Mouse (Mus musculus) right cerebral cortex, adult 2 months (tissue): ENCODE measurements around the gene Pbld1.
"Not testable (repeated sequence)": the region's sequence is repeated elsewhere in the genome, so short reads cannot be mapped to it uniquely, and the experiment has no call there.

Experiments
- DNase-seq, 2 experiments: peaks; one replicate each; pipeline ENCODE4 v3.0.0; 2021 to 2022; ENCODE audit warnings: low spot score in 2 of 2

Pbld1 gene

DNA sequence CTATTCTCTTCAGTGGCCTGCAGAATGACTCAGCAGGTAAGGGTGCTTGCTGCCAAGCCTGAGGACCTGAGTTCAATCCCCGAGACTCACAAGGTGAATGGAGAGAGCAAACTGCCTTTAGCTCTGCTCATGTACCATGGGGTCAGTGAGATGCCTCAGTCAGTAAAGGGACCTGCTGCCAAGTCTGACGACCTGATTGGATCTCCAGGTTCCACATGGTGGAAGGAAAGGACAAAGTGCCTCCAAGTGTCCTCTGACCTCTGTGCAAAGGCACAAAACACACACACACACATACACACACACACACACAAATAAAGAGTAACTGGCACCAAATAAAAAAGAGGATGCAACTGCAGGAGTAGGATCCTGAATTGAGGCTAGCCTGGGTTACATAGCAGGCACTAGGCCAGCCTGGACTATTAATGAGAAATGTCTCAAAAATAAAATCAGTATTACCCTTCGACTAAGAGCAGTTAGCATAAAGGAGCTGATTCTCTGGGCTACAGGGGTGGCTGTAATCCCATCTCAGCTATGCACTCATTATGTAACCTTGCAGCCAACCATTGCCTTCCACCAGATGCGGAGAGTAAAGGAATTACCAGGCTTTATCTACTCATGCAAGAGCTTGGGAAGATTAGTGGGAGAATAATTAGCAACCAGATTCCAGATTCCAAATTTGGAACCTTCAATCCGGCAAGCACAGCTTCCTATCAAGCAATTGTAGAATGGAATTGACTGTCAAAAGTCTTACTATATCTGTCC lies 19.9 kb upstream of the Pbld1 start:
- no peak for DNase-seq

DNA sequence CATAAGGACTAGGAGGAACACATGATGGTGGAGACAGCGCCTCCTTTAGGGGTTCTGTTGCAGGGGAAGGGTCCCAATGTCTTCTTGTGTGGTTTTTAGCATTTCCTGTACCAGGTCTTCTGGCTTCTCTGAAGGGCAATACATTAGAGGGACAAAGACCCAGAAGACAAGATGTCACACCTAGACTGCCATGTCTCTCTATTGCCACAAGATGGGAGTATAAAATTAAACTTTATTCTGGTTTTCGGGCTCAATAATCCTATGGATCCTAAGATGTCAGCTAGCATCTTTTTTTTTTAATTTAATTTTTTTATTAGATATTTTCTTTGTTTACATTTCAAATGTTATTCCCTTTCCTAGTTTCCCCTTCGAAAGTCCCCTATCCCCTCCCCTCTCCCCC lies 16.8 kb upstream of the Pbld1 start:
- no peak for DNase-seq

- DNase-seq, result no peak
Observed at GRCm38 (mm10) chr10:63047751-63048150, 12.2 kb upstream of the Pbld1 start.

GRCm38 (mm10) chr10:63049106-63049505 lies 10.9 kb upstream of the Pbld1 start:
- DNase-seq, result no peak

DNA sequence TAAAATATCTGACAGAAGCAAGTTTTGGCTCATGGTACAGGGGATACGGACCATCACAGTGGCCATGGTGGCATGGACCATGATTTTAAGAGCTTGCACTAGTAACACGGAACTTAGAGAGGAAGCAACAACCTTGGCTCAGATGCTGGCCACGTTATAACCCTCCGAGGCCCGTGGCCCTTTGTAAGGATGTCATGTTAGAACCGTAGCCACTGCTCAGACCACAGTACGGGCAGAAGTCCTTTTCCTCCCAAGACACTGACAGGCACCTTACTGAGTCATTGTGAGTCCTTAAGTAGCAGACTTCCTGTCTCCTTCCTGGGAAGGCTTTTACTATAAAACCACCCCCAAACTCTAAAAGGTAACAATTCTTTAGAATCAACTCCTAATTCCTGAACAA lies 8.7 kb upstream of the Pbld1 start:
- DNase-seq, result no peak

DNA sequence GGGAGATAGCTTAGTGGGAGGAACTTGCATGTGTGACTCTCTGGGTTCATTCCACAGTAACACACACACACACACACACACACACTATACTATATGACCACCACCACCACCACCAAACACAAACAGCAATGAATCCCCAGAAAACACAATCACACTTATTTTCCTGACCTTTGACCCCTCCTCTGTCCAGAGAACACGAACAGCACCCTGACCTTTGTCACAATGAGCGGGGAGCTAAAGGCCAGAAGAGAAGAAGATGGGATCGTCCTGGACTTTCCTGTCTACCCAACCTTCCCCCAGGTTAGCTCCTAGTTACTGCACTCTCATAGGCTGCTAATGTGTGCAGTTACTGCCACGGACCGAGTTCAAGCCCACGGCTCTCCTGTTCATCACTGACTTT lies 8.0 kb upstream of the Pbld1 start:
- DNase-seq, result no peak

- DNase-seq, result no peak
Observed at GRCm38 (mm10) chr10:63053007-63053406, 7.0 kb upstream of the Pbld1 start.

DNA sequence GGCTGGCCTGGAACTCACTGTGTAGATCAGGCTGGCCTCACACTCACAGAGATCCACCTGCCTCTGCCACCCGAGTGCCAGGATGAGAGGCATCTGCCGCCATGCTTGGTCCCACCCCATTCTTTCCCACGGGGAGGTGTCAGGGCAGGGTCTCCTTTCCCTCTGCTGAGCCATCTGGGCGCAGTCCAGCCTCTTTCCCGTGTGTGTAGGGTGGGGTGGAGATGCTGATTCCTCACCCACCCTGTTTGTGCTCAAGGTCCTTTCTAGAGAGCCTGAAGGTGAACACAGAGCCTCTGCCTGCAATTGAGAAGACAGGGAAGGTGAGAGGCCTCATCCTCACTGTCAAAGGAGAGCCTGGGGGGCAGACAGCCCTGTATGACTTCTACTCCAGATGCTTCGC lies 5.9 kb upstream of the Pbld1 start:
- DNase-seq, result not testable (repeated sequence)

DNA sequence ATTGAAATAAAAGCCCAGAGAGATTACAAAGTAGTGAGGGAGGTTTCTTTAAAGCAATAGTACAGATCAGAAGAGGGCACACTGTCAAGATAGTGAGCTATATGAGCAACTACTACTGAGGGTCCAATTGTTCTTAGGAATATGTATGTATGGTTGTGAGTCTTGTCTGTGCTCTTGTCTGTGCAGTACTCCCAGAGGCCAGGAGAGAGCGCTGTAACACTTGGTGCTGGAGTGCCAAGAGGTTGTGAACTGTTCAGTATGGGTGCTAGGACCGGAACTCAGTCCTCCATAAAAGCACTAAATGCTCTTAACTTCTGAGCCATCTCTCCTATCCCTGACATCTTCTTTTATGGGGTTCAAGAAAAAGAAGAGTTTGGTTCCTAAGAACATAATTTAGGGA lies 5.4 kb upstream of the Pbld1 start:
- no peak for DNase-seq

DNA sequence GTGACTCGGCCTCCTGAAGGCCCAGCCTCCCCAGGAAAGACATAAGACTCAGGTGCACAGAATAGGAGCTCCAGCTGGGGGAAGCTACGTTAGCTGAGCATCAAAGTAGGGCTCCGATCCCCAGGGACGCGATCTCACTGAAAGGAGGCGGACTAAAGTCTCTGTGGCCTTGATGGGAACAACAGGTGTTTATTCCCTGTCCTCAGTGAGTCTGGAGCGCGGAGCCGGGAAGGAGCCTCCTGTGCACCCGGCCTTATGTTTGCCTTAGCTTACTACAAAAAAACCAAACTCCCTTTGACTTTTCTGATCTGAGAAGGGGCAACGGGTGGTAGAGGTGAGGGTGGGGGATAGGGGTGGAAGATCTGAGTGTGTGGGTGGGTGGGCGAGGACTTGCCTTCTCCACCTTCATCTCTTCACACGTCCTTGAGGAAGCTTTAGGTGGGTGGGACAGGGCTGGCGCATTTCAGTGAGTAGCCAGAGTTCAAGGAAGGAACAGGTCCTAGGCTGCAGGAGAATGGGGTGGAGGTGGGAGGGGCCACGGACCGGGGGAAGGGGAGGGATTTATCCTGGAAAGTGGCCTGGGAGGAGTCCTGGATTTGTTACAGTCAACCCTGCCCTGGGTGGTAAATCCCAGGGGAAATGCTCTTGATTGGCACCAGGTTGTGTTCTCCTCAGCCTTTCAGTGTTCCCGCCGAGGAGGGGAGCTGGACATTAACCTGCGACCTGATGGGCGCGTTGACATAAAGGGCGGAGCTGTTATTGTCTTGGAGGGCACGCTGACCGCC lies 2.8 kb upstream of the Pbld1 start:
- no peak for DNase-seq

GRCm38 (mm10) chr10:63060406-63060805 lies 444 bp downstream of the Pbld1 start:
- no peak for DNase-seq

DNA sequence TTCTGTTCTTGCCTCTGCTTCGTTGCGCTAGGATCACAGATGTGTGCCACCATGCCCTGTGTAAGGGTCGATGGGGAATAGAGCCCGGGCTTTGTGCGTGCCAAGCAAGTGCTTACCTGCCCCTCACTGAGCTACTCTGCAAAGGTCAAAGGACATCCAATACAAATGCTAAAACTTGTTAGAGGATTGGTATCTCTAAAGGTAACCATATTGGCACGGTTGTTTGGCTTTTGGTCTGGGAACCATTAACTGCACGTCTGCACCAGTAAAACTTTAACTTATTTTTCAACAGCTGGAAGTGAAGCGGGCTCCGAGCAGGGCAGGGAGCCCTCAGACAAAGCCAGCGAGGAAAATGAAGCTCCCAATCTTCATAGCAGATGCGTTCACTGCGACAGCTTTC lies 1.3 kb downstream of the Pbld1 start:
- DNase-seq, result no peak

DNA sequence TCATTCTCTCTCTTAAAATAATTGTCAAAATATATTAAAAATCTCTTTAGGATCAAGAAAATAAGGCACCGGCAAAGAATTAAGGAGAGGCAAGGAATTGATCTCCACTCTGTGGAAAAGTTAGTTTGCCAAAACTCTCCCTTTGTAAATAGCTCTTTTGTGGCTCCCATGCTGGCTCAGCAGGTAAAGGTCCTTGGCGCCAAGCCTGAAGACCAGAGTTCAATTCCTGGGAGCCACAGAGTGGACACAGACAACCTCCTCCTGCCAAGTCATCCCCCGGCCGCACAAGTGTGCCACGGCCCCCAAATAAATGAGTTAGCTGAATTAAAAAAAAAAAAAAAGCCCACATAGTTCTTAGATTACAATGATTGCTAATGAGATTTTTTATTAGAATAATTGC lies 2.7 kb downstream of the Pbld1 start:
- DNase-seq, result no peak

GRCm38 (mm10) chr10:63063365-63063764 lies 3.4 kb downstream of the Pbld1 start:
- no peak for DNase-seq

GRCm38 (mm10) chr10:63064516-63064915 lies 4.6 kb downstream of the Pbld1 start:
- no peak for DNase-seq

- DNase-seq, result no peak
Observed at GRCm38 (mm10) chr10:63065561-63065960, 5.6 kb downstream of the Pbld1 start.

GRCm38 (mm10) chr10:63065988-63066387 lies 6.0 kb downstream of the Pbld1 start:
- DNase-seq, result peak; percentile 85 to 87

- no peak for DNase-seq
Observed at GRCm38 (mm10) chr10:63086304-63086703, 26.3 kb downstream of the Pbld1 start.

DNA sequence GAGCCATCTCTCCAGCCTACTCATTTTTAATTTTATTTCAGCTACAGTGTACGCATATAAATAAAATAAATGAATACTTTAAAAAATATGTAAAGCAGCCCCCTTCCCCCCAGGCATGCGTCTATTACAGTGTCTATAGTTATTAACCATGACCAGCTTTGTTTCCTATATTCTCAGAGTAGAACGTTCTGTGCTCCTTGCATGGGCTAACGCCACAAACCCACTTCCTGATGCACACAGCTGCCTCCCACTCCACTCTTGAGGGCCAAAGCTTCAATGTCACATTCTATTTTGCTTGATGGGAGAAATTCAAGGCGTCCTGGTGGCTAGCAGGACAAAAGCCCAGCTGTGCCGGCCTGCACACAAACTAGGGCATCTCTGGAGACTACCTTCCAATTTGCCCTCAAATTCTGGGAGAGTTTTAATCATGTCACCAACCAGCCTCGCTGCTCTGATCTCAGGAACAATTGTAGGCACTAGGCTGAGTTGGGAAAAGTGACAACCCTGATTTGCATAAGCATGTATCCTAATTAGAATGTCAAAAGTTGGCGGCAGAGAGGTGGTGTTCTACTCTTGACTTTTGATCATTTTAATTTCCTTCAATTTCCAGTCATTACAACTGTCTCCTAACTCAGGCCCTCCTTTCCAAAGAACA lies 29.3 kb downstream of the Pbld1 start:
- DNase-seq, result no peak

DNA sequence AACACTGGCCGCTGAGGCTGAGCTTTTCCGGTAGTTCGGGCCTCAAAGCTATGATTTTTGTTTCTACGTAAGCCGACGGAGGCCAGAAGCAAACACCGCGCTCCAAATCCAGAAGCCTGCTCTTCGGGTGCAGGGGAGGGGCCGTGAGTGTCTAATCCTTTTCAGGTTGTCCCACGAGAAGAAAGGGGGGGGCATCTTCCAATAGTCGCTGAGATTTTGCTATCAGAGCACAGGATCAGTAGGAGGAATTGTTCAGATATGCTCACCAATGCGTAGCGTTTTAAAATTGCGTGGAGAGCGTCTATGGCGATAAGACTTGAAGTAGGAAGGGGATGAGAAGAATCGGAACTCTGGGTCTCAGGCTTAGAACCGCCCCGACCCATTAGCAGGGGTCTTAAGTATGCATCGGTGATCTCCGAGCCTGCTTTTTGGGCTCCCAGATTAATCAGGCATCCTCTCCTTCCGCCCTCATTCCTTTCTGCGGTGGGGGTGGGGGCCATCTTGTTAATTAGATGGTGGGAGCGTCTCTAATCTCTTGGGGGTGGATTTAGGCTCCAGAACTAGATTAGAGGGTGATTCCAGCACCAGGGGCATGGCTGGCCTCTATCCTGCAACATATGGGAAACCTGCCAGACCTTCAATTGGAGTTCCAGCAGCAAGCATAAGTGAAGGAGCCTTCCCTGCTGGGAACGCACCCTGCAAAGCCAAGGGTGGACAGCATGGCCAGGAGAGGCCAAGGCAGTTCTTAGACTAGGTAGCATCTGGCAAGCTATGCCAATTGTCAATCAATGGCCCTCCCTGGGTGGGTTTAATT lies 30.0 kb downstream of the Pbld1 start:
- no peak for DNase-seq

GRCm38 (mm10) chr10:63091915-63092314 lies 32.0 kb downstream of the Pbld1 start:
- no peak for DNase-seq
